Mouse (Mus musculus): Measurements from ENCODE around the gene Ceacam16.

- TF ChIP-seq MAFK (IDR thresholded peaks at IDR 0.05; ENCODE audit: insufficient replicate concordance, low read length), result no peak
- no peak for TF ChIP-seq KAT2A (IDR thresholded peaks at IDR 0.05; ENCODE audit: insufficient replicate concordance, low read length)
- no peak for TF ChIP-seq POLR2A (IDR thresholded peaks at IDR 0.05; ENCODE audit: low read depth, low read length)
- TF ChIP-seq ZMIZ1 (IDR thresholded peaks at IDR 0.05; ENCODE audit: low read depth, low read length), result no peak
- TF ChIP-seq CTCF (conservative IDR thresholded peaks at IDR 0.05 in 1 of 2, IDR thresholded peaks at IDR 0.05 in 1 of 2; ENCODE audit: low read depth in 2 of 2, low read length in 2 of 2), result no peak
- no peak for TF ChIP-seq IRF4 (IDR thresholded peaks at IDR 0.05; ENCODE audit: low read depth, low read length)
- no peak for TF ChIP-seq USF2 (conservative IDR thresholded peaks at IDR 0.05; ENCODE audit: low read depth, low read length)
- no peak for TF ChIP-seq TCF12 (IDR thresholded peaks at IDR 0.05; ENCODE audit: low read depth, low read length)
- TF ChIP-seq ZC3H11A (IDR thresholded peaks at IDR 0.05; ENCODE audit: low read depth, low read length), result no peak
- TF ChIP-seq EP300 (IDR thresholded peaks at IDR 0.05; ENCODE audit: low read length), result no peak
Measured at GRCm38 (mm10) chr7:19822193-19822592, 38.9 kb downstream of the Ceacam16 start.
